Mouse (Mus musculus) limb, embryonic 14.5 days (tissue): ENCODE measurements around the gene Scnm1. TPM values are rescaled to one million over a fixed set of nuclear protein-coding genes. Genes with fewer than 3 reads are reported as not detected.
"Not testable (repeated sequence)": the region's sequence is repeated elsewhere in the genome, so short reads cannot be mapped to it uniquely, and the experiment has no call there.

Experiments
- ATAC-seq: fragments of 200-750 bp; cut with Nextera tagmentation; 2 replicates; pipeline ENCODE4 v1.8.0; 2017; ENCODE audit warnings: low read depth, moderate number of reproducible peaks, moderate TSS enrichment; ENCODE audit not compliant: low FRiP score
- DNase-seq: peaks from one replicate; pipeline ENCODE4 v3.0.0-alpha.2; 2015; ENCODE audit warnings: low spot score
- H3K27ac ChIP-seq: fragments of 300-500 bp; sonication (generic); replicated peaks from 2 replicates; pipeline ENCODE4 v1.5.1; 2014; ENCODE audit warnings: low read depth, mild to moderate bottlenecking, low read length, moderate library complexity, mixed read lengths
- H3K27me3 ChIP-seq: fragments of 300-500 bp; sonication (generic); 2 replicates; pipeline ENCODE4 v1.6.1; 2014; ENCODE audit warnings: low read length, mixed read lengths; ENCODE audit not compliant: control insufficient read depth, insufficient read depth
- H3K36me3 ChIP-seq: fragments of 300-500 bp; sonication (generic); 2 replicates; pipeline ENCODE4 v1.6.1; 2014; ENCODE audit warnings: mild to moderate bottlenecking, low read length, moderate library complexity, mixed read lengths; ENCODE audit not compliant: control insufficient read depth, insufficient read depth
- H3K4me1 ChIP-seq: fragments of 300-500 bp; sonication (generic); 2 replicates; pipeline ENCODE4 v1.6.1; 2014; ENCODE audit warnings: antibody characterized with exemption, low read length, mixed read lengths; ENCODE audit not compliant: control insufficient read depth, insufficient read depth
- H3K4me2 ChIP-seq: fragments of 300-500 bp; sonication (generic); replicated peaks from 2 replicates; pipeline ENCODE4 v1.6.1; 2014; ENCODE audit warnings: low read depth, mild to moderate bottlenecking, low read length, moderate library complexity; ENCODE audit not compliant: severe bottlenecking
- H3K4me3 ChIP-seq: fragments of 300-500 bp; sonication (generic); replicated peaks from 2 replicates; pipeline ENCODE4 v1.5.1; 2014; ENCODE audit warnings: low read length
- H3K9ac ChIP-seq: fragments of 300-500 bp; sonication (generic); 2 replicates; pipeline ENCODE4 v1.6.1; 2014; ENCODE audit warnings: mild to moderate bottlenecking, low read depth, low read length, moderate library complexity; ENCODE audit not compliant: severe bottlenecking
- H3K9me3 ChIP-seq: fragments of 300-500 bp; sonication (generic); 2 replicates; pipeline ENCODE4 v1.6.1; 2016; ENCODE audit warnings: low read length; ENCODE audit not compliant: control insufficient read depth
- POLR2A ChIP-seq: fragments of 200-500 bp; IDR thresholded peaks from 2 replicates; pipeline ENCODE4 v1.8.0; 2012; ENCODE audit warnings: inconsistent platforms, mild to moderate bottlenecking, moderate library complexity, borderline replicate concordance; ENCODE audit not compliant: insufficient read depth, insufficient read length; ENCODE audit errors: extremely low read depth
- WGBS: fragments of 180-500 bp; shearing (Covaris S2); extraction: QIAGEN DNeasy Blood & Tissue Kit; methylation state at CpG from one replicate; pipeline ENCODE4 v1.1.7; 2014; 5-methylcytosine and 5-hydroxymethylcytosine counted together
- polyA plus RNA-seq, 2 experiments: library from polyadenylated mRNA; depleted of rRNA in 1 of 2; stranded (reverse) in 1 of 2; unstranded in 1 of 2; fragments of >200 nt; fragmentation: Nextera tagmentation in 1 of 2; extraction: Ambion mirVana in 1 of 2; gene quantifications; 2 replicates each; pipeline versions ENCODE4 v1.2.1 to v1.2.3; 2012 to 2014

Scnm1 gene
- polyA plus RNA-seq, 2 experiments = 65.7 to 106 TPM

DNA sequence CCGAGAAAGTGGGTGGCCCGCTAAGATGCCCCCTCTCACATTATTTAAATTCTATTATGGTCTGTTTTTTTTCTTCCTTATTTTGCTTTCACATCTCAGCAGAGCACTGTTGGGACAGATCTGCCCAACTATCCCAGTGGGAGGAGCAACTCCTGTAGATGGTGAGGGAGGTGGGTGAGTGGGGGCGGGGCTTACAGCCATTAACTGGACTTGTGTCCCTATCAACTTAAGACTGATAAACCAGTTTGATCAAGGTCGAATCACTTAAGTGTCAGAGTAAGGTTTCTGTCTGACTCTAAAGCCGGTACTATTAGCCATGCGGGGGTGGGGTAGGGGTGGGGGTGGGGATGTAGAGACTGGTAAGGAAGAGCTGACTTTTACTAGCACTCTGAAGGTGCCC, 1.2 kb upstream of the Scnm1 start:
- peaks cover 16% of the 10 kb centered on the region; the same call in 1 of the 2 replicates for H3K36me3 ChIP-seq
- no peak for TF ChIP-seq POLR2A
- no peak overlapping the region for H3K27ac ChIP-seq
- H3K9me3 ChIP-seq = no peaks in the 10 kb centered on the region
- peak overlapping the region; percentile 55 for H3K4me2 ChIP-seq
- H3K9ac ChIP-seq = no peak overlapping the region
- H3K4me3 ChIP-seq = peak overlapping the region; percentile 34
- 25% methylated on average over 6 of the region's 6 CpGs for WGBS
- no peaks in the 10 kb centered on the region for H3K27me3 ChIP-seq
- ATAC-seq (no peak), DNase-seq (no peak)
- H3K4me1 ChIP-seq = peaks cover 11% of the 10 kb centered on the region; the same call in 1 of the 2 replicates

GRCm38 (mm10) chr3:95134133-95134532, 322 bp upstream of the Scnm1 start:
- Histone ChIP-seq H3K36me3 (peaks cover 16% of the 10 kb centered on the region), H3K4me3 (peak overlapping the region; percentile 72), H3K4me1 (peaks cover 11% of the 10 kb centered on the region; the same call in 1 of the 2 replicates)
- H3K27ac ChIP-seq, H3K4me2 ChIP-seq, H3K9ac ChIP-seq, DNase-seq, H3K27me3 ChIP-seq, H3K9me3 ChIP-seq: not testable (repeated sequence)
- ATAC-seq = peak; percentile 20; the same call in 1 of the 2 replicates
- no CpG with 5 or more reads among the region's 12 CpGs for WGBS

GRCm38 (mm10) chr3:95133176-95133575, 635 bp downstream of the Scnm1 start:
- DNase-seq = no peak
- Histone ChIP-seq H3K4me2 (peak overlapping the region; percentile 70), H3K9ac (peak overlapping the region; percentile 73), H3K36me3 (peaks cover 21% of the 10 kb centered on the region), H3K27me3 (no peaks in the 10 kb centered on the region), H3K4me1 (peaks cover 11% of the 10 kb centered on the region; the same call in 1 of the 2 replicates), H3K9me3 (no peaks in the 10 kb centered on the region), H3K27ac (peak overlapping the region; percentile 76; the same call in 1 of the 2 replicates), H3K4me3 (peak overlapping the region; percentile 72)
- WGBS = 55% methylated on average over 11 of the region's 11 CpGs
- no peak for TF ChIP-seq POLR2A
- ATAC-seq = no peak

GRCm38 (mm10) chr3:95132389-95132788, 1.4 kb downstream of the Scnm1 start:
- H3K4me3 ChIP-seq, H3K27me3 ChIP-seq, H3K4me2 ChIP-seq, H3K9me3 ChIP-seq, H3K9ac ChIP-seq, ATAC-seq, H3K27ac ChIP-seq, DNase-seq: not testable (repeated sequence)
- peaks cover 11% of the 10 kb centered on the region; the same call in 1 of the 2 replicates for H3K4me1 ChIP-seq
- WGBS = 86% methylated on average over 2 of the region's 2 CpGs
- H3K36me3 ChIP-seq = peaks cover 18% of the 10 kb centered on the region

GRCm38 (mm10) chr3:95130081-95130480, 3.7 kb downstream of the Scnm1 start:
- no peak for DNase-seq
- Histone ChIP-seq H3K27ac (no peak overlapping the region), H3K4me1 (peaks cover 11% of the 10 kb centered on the region), H3K4me2 (no peak overlapping the region), H3K27me3 (no peaks in the 10 kb centered on the region), H3K9ac (no peak overlapping the region), H3K4me3 (no peak overlapping the region), H3K9me3 (no peaks in the 10 kb centered on the region), H3K36me3 (peaks cover 18% of the 10 kb centered on the region)
- 83% methylated on average over 5 of the region's 5 CpGs for WGBS
- ATAC-seq = no peak
- no peak for TF ChIP-seq POLR2A

DNA sequence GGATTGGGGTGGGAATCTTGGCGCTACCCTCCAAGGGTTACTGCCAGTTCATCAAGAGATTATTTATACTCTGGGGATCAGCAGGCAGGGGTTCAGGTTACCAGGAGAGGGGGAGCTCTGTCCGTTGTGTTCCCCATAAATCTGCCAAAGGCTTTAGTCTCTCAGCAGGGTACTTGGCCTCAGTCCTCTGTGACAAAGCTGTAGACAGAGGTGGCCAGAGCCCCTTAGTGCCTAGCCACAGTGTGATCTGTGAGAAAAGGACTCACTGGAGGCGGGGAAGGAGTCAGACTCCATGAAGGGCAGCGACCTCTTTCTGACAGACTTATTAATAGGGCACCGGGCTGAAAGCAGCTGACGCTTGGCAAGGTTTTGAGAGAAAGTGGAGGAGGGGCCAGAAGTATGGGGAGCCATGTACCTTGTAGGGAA, 4.6 kb downstream of the Scnm1 start:
- DNase-seq = peak; percentile 7
- no peaks in the 10 kb centered on the region for H3K9me3 ChIP-seq
- ATAC-seq = no peak

More for the DNA sequence above, 4.6 kb downstream of the Scnm1 start:
- Histone ChIP-seq H3K36me3 (peaks cover 18% of the 10 kb centered on the region), H3K27me3 (no peaks in the 10 kb centered on the region), H3K4me3 (no peak overlapping the region), H3K4me1 (peaks cover 15% of the 10 kb centered on the region), H3K4me2 (no peak overlapping the region), H3K27ac (no peak overlapping the region), H3K9ac (no peak overlapping the region)
- no peak for TF ChIP-seq POLR2A
- 36% methylated on average over 6 of the region's 6 CpGs for WGBS
